Mouse (Mus musculus): ENCODE measurements at regions not wholly inside any gene's neighbourhood (a gene's known extent, or its start where the extent isn't known, plus 50 kb on each side); places are given as distances from the start of the nearest gene placed in this dataset.

- no peak overlapping the region for H3K9ac ChIP-seq (ENCODE audit: low read length)
- no peak overlapping the region for H3K27ac ChIP-seq (ENCODE audit: low read depth, low read length)
- no peaks in the 10 kb centered on the region for H3K9me3 ChIP-seq (ENCODE audit: control insufficient read depth, low read length)
- DNase-seq (ENCODE audit: low spot score) (no peak), ATAC-seq (ENCODE audit: insufficient read depth, low FRiP score, low TSS enrichment) (no peak)
- H3K27me3 ChIP-seq (ENCODE audit: control insufficient read depth, insufficient read depth, low read length), result no peaks in the 10 kb centered on the region
- H3K4me1 ChIP-seq (ENCODE audit: control insufficient read depth, insufficient read depth, low read length), result no peaks in the 10 kb centered on the region
- no peak overlapping the region for H3K4me3 ChIP-seq (ENCODE audit: low read depth, low read length)
- WGBS, result 89% methylated on average over 8 of the region's 8 CpGs
- H3K36me3 ChIP-seq (ENCODE audit: control insufficient read depth, insufficient read depth, low read length), result no peaks in the 10 kb centered on the region
- H3K4me2 ChIP-seq (ENCODE audit: low read depth), result no peak overlapping the region
Observed at GRCm38 (mm10) chr14:99687062-99687806, 388.7 kb downstream of the Klf5 start.

GRCm38 (mm10) chr14:99688415-99688814, 389.9 kb downstream of the Klf5 start:
- no peak for DNase-seq (ENCODE audit: low spot score)
- H3K4me1 ChIP-seq (ENCODE audit: control insufficient read depth, insufficient read depth, low read length), result no peaks in the 10 kb centered on the region
- no peaks in the 10 kb centered on the region for H3K27me3 ChIP-seq (ENCODE audit: control insufficient read depth, insufficient read depth, low read length)
- H3K9ac ChIP-seq (ENCODE audit: low read length), result no peak overlapping the region
- H3K9me3 ChIP-seq (ENCODE audit: control insufficient read depth, low read length), result no peaks in the 10 kb centered on the region
- no peak overlapping the region for H3K4me3 ChIP-seq (ENCODE audit: low read depth, low read length)
- WGBS, result 81% methylated on average over 4 of the region's 4 CpGs
- ATAC-seq (ENCODE audit: insufficient read depth, low FRiP score, low TSS enrichment), result no peak
- H3K36me3 ChIP-seq (ENCODE audit: control insufficient read depth, insufficient read depth, low read length), result no peaks in the 10 kb centered on the region
- no peak overlapping the region for H3K4me2 ChIP-seq (ENCODE audit: low read depth)
- no peak overlapping the region for H3K27ac ChIP-seq (ENCODE audit: low read depth, low read length)

GRCm38 (mm10) chr14:99696301-99696700, 397.8 kb downstream of the Klf5 start:
- Histone ChIP-seq H3K4me1 (ENCODE audit: control insufficient read depth, insufficient read depth, low read length) (no peaks in the 10 kb centered on the region), H3K9me3 (ENCODE audit: control insufficient read depth, low read length) (no peaks in the 10 kb centered on the region), H3K4me3 (ENCODE audit: low read depth, low read length) (no peak overlapping the region), H3K27ac (ENCODE audit: low read depth, low read length) (no peak overlapping the region), H3K4me2 (ENCODE audit: low read depth) (no peak overlapping the region), H3K9ac (ENCODE audit: low read length) (no peak overlapping the region), H3K27me3 (ENCODE audit: control insufficient read depth, insufficient read depth, low read length) (no peaks in the 10 kb centered on the region), H3K36me3 (ENCODE audit: control insufficient read depth, insufficient read depth, low read length) (no peaks in the 10 kb centered on the region)
- WGBS, result 96% methylated on average over 7 of the region's 7 CpGs
- DNase-seq (ENCODE audit: low spot score) (no peak), ATAC-seq (ENCODE audit: insufficient read depth, low FRiP score, low TSS enrichment) (no peak)

- Histone ChIP-seq H3K4me2 (ENCODE audit: low read depth) (no peak overlapping the region), H3K9me3 (ENCODE audit: control insufficient read depth, low read length) (no peaks in the 10 kb centered on the region), H3K4me3 (ENCODE audit: low read depth, low read length) (no peak overlapping the region), H3K27ac (ENCODE audit: low read depth, low read length) (no peak overlapping the region), H3K27me3 (ENCODE audit: control insufficient read depth, insufficient read depth, low read length) (no peaks in the 10 kb centered on the region), H3K36me3 (ENCODE audit: control insufficient read depth, insufficient read depth, low read length) (no peaks in the 10 kb centered on the region), H3K4me1 (ENCODE audit: control insufficient read depth, insufficient read depth, low read length) (no peaks in the 10 kb centered on the region), H3K9ac (ENCODE audit: low read length) (no peak overlapping the region)
- 88% methylated on average over 2 of the region's 2 CpGs for WGBS
- ATAC-seq (ENCODE audit: insufficient read depth, low FRiP score, low TSS enrichment) (no peak), DNase-seq (ENCODE audit: low spot score) (no peak)
Observed at GRCm38 (mm10) chr14:99699545-99699944, 401.1 kb downstream of the Klf5 start.

GRCm38 (mm10) chr14:99706004-99706403, 407.5 kb downstream of the Klf5 start:
- H3K36me3 ChIP-seq (ENCODE audit: control insufficient read depth, insufficient read depth, low read length), result no peaks in the 10 kb centered on the region
- ATAC-seq (ENCODE audit: insufficient read depth, low FRiP score, low TSS enrichment) (no peak), DNase-seq (ENCODE audit: low spot score) (no peak)
- no peak overlapping the region for H3K4me2 ChIP-seq (ENCODE audit: low read depth)
- H3K9me3 ChIP-seq (ENCODE audit: control insufficient read depth, low read length), result no peaks in the 10 kb centered on the region
- no peaks in the 10 kb centered on the region for H3K27me3 ChIP-seq (ENCODE audit: control insufficient read depth, insufficient read depth, low read length)
- 90% methylated on average over 10 of the region's 10 CpGs for WGBS
- H3K27ac ChIP-seq (ENCODE audit: low read depth, low read length), result no peak overlapping the region
- no peaks in the 10 kb centered on the region for H3K4me1 ChIP-seq (ENCODE audit: control insufficient read depth, insufficient read depth, low read length)
- no peak overlapping the region for H3K4me3 ChIP-seq (ENCODE audit: low read depth, low read length)
- H3K9ac ChIP-seq (ENCODE audit: low read length), result no peak overlapping the region

GRCm38 (mm10) chr14:99708066-99708465, 409.6 kb downstream of the Klf5 start:
- no peak for DNase-seq (ENCODE audit: low spot score)
- Histone ChIP-seq H3K9me3 (ENCODE audit: control insufficient read depth, low read length) (no peaks in the 10 kb centered on the region), H3K36me3 (ENCODE audit: control insufficient read depth, insufficient read depth, low read length) (no peaks in the 10 kb centered on the region), H3K9ac (ENCODE audit: low read length) (no peak overlapping the region), H3K27ac (ENCODE audit: low read depth, low read length) (no peak overlapping the region), H3K4me2 (ENCODE audit: low read depth) (no peak overlapping the region), H3K27me3 (ENCODE audit: control insufficient read depth, insufficient read depth, low read length) (no peaks in the 10 kb centered on the region), H3K4me1 (ENCODE audit: control insufficient read depth, insufficient read depth, low read length) (no peaks in the 10 kb centered on the region), H3K4me3 (ENCODE audit: low read depth, low read length) (no peak overlapping the region)
- WGBS, result 87% methylated on average over 2 of the region's 2 CpGs
- ATAC-seq (ENCODE audit: insufficient read depth, low FRiP score, low TSS enrichment), result no peak

GRCm38 (mm10) chr14:99709764-99710163, 411.3 kb downstream of the Klf5 start:
- WGBS, result 39% methylated on average over 2 of the region's 2 CpGs

GRCm38 (mm10) chr14:99710656-99711177, 412.2 kb downstream of the Klf5 start:
- no peak overlapping the region for H3K9ac ChIP-seq (ENCODE audit: low read length)
- no peaks in the 10 kb centered on the region for H3K36me3 ChIP-seq (ENCODE audit: control insufficient read depth, insufficient read depth, low read length)
- H3K4me3 ChIP-seq (ENCODE audit: low read depth, low read length), result no peak overlapping the region
- H3K4me1 ChIP-seq (ENCODE audit: control insufficient read depth, insufficient read depth, low read length), result no peaks in the 10 kb centered on the region
- ATAC-seq (ENCODE audit: insufficient read depth, low FRiP score, low TSS enrichment) (no peak), DNase-seq (ENCODE audit: low spot score) (no peak)
- H3K27ac ChIP-seq (ENCODE audit: low read depth, low read length), result no peak overlapping the region
- WGBS, result 86% methylated on average over 12 of the region's 12 CpGs
- no peaks in the 10 kb centered on the region for H3K9me3 ChIP-seq (ENCODE audit: control insufficient read depth, low read length)
- H3K4me2 ChIP-seq (ENCODE audit: low read depth), result no peak overlapping the region
- no peaks in the 10 kb centered on the region for H3K27me3 ChIP-seq (ENCODE audit: control insufficient read depth, insufficient read depth, low read length)

More at GRCm38 (mm10) chr14:99709764-99710163, 411.3 kb downstream of the Klf5 start:
- Histone ChIP-seq H3K9ac (ENCODE audit: low read length) (no peak overlapping the region), H3K27me3 (ENCODE audit: control insufficient read depth, insufficient read depth, low read length) (no peaks in the 10 kb centered on the region), H3K27ac (ENCODE audit: low read depth, low read length) (no peak overlapping the region), H3K4me3 (ENCODE audit: low read depth, low read length) (no peak overlapping the region), H3K36me3 (ENCODE audit: control insufficient read depth, insufficient read depth, low read length) (no peaks in the 10 kb centered on the region), H3K4me1 (ENCODE audit: control insufficient read depth, insufficient read depth, low read length) (no peaks in the 10 kb centered on the region), H3K4me2 (ENCODE audit: low read depth) (no peak overlapping the region), H3K9me3 (ENCODE audit: control insufficient read depth, low read length) (no peaks in the 10 kb centered on the region)
- no peak for DNase-seq (ENCODE audit: low spot score)
- ATAC-seq (ENCODE audit: insufficient read depth, low FRiP score, low TSS enrichment), result no peak

- Histone ChIP-seq H3K9me3 (ENCODE audit: control insufficient read depth, low read length) (no peaks in the 10 kb centered on the region), H3K4me1 (ENCODE audit: control insufficient read depth, insufficient read depth, low read length) (no peaks in the 10 kb centered on the region), H3K4me3 (ENCODE audit: low read depth, low read length) (no peak overlapping the region), H3K27ac (ENCODE audit: low read depth, low read length) (no peak overlapping the region), H3K4me2 (ENCODE audit: low read depth) (no peak overlapping the region), H3K9ac (ENCODE audit: low read length) (no peak overlapping the region), H3K27me3 (ENCODE audit: control insufficient read depth, insufficient read depth, low read length) (no peaks in the 10 kb centered on the region), H3K36me3 (ENCODE audit: control insufficient read depth, insufficient read depth, low read length) (no peaks in the 10 kb centered on the region)
- 88% methylated on average over 7 of the region's 7 CpGs for WGBS
- no peak for ATAC-seq (ENCODE audit: insufficient read depth, low FRiP score, low TSS enrichment)
- no peak for DNase-seq (ENCODE audit: low spot score)
Observed at GRCm38 (mm10) chr14:99712624-99713023, 414.1 kb downstream of the Klf5 start.

Measured in neural tube, embryonic 11.5 days (tissue).